Mouse (Mus musculus): Measurements from ENCODE around the gene Rack1.
"Not testable (repeated sequence)": the region's sequence is repeated elsewhere in the genome, so short reads cannot be mapped to it uniquely, and the experiment has no call there.

The Rack1 gene

GRCm38 (mm10) chr11:48837310-48838180 lies 37.4 kb downstream of the Rack1 start:
- intact Hi-C loops (cut with DNase I), result no loop called here

GRCm38 (mm10) chr11:48838181-48838797 lies 38.2 kb downstream of the Rack1 start:
- intact Hi-C loops (cut with DNase I), result no loop called here

GRCm38 (mm10) chr11:48838879-48839680 lies 38.9 kb downstream of the Rack1 start:
- intact Hi-C loops (cut with DNase I), result no loop called here

- intact Hi-C loops (cut with DNase I), result no loop called here
Observed at GRCm38 (mm10) chr11:48840805-48841204, 40.7 kb downstream of the Rack1 start.

- intact Hi-C loops (cut with DNase I), result no loop called here
Observed at GRCm38 (mm10) chr11:48841213-48841612, 41.1 kb downstream of the Rack1 start.

- intact Hi-C loops (cut with DNase I), result no loop called here
Observed at GRCm38 (mm10) chr11:48842378-48842792, 42.3 kb downstream of the Rack1 start.

GRCm38 (mm10) chr11:48843202-48843601 lies 43.1 kb downstream of the Rack1 start:
- intact Hi-C loops (cut with DNase I), result no loop called here

GRCm38 (mm10) chr11:48844309-48844708 lies 44.2 kb downstream of the Rack1 start:
- intact Hi-C loops (cut with DNase I), result no loop called here

GRCm38 (mm10) chr11:48845244-48845815 lies 45.2 kb downstream of the Rack1 start:
- intact Hi-C loops (cut with DNase I), result no loop called here

- intact Hi-C loops (cut with DNase I), result not testable (repeated sequence)
Observed at GRCm38 (mm10) chr11:48846362-48846761, 46.2 kb downstream of the Rack1 start.

- intact Hi-C loops (cut with DNase I), result no loop called here
Observed at GRCm38 (mm10) chr11:48846881-48847280, 46.7 kb downstream of the Rack1 start.

GRCm38 (mm10) chr11:48850240-48850639 lies 50.1 kb downstream of the Rack1 start:
- intact Hi-C loops (cut with DNase I), result loop anchor here (10.0 kb wide), 1 partner anchor 395 kb away; the partner anchor contains the start of gene Mgat1

- intact Hi-C loops (cut with DNase I), result loop anchor here (10.0 kb wide), 1 partner anchor 393 kb away; the partner anchor contains the start of gene Mgat1
Observed at GRCm38 (mm10) chr11:48851270-48851995, 51.3 kb downstream of the Rack1 start.

GRCm38 (mm10) chr11:48852190-48852589 lies 52.1 kb downstream of the Rack1 start:
- intact Hi-C loops (cut with DNase I), result loop anchor here (10.0 kb wide), 1 partner anchor 393 kb away; the partner anchor contains the start of gene Mgat1

- intact Hi-C loops (cut with DNase I), result loop anchor here (10.0 kb wide), 1 partner anchor 392 kb away; the partner anchor contains the start of gene Mgat1
Observed at GRCm38 (mm10) chr11:48852624-48853473, 52.7 kb downstream of the Rack1 start.

GRCm38 (mm10) chr11:48853474-48854180 lies 53.5 kb downstream of the Rack1 start:
- intact Hi-C loops (cut with DNase I), result loop anchor here (10.0 kb wide), 1 partner anchor 391 kb away; the partner anchor contains the start of gene Mgat1
